Mouse (Mus musculus) kidney, adult 11 months (tissue): ENCODE data around the gene Ptprcap.
A peak's percentile ranks its signal among the peaks of the same experiment; 100 is the strongest.

ENCODE experiments used
- DNase-seq: peaks from one replicate; pipeline ENCODE4 v3.0.0; 2022

Gene Ptprcap

GRCm38 (mm10) chr19:4148491-4148806 lies 5.0 kb upstream of the Ptprcap start, which contains the start of gene Coro1b:
TSS of gene Coro1b (plus strand) at chr19:4148619.
- peak; percentile 96 for DNase-seq

- no peak for DNase-seq
These were observed 4.6 kb upstream of the Ptprcap start for GRCm38 (mm10) chr19:4148819-4149218.

- DNase-seq = no peak
These were observed 4.1 kb upstream of the Ptprcap start for GRCm38 (mm10) chr19:4149283-4149682.

GRCm38 (mm10) chr19:4149764-4150461 lies 3.5 kb upstream of the Ptprcap start:
- DNase-seq = no peak

- no peak for DNase-seq
These were observed 2.6 kb upstream of the Ptprcap start for GRCm38 (mm10) chr19:4150567-4151487.

- DNase-seq = no peak
These were observed 1.9 kb upstream of the Ptprcap start for GRCm38 (mm10) chr19:4151488-4151860.

- DNase-seq = no peak
These were observed 1.5 kb upstream of the Ptprcap start for GRCm38 (mm10) chr19:4151898-4152297.

GRCm38 (mm10) chr19:4152445-4153231 lies 766 bp upstream of the Ptprcap start:
- DNase-seq = no peak

GRCm38 (mm10) chr19:4154437-4155222 lies 1.2 kb downstream of the Ptprcap start:
- no peak for DNase-seq

GRCm38 (mm10) chr19:4155223-4156072 lies 2.0 kb downstream of the Ptprcap start:
- DNase-seq = no peak

GRCm38 (mm10) chr19:4156073-4156579 lies 2.7 kb downstream of the Ptprcap start:
- no peak for DNase-seq

GRCm38 (mm10) chr19:4156771-4157170 lies 3.4 kb downstream of the Ptprcap start:
- DNase-seq = no peak

GRCm38 (mm10) chr19:4159049-4159448 lies 5.6 kb downstream of the Ptprcap start:
- no peak for DNase-seq

- peak; percentile 98 for DNase-seq
These were observed 9.5 kb downstream of the Ptprcap start, which contains the start of gene Rps6kb2 for GRCm38 (mm10) chr19:4162646-4163542. TSS of gene Rps6kb2 (minus strand) at chr19:4163354.

- no peak for DNase-seq
These were observed 10.1 kb downstream of the Ptprcap start for GRCm38 (mm10) chr19:4163543-4163887.

- no peak for DNase-seq
These were observed 10.7 kb downstream of the Ptprcap start for GRCm38 (mm10) chr19:4164100-4164499.

GRCm38 (mm10) chr19:4164721-4165120 lies 11.3 kb downstream of the Ptprcap start:
- no peak for DNase-seq

- no peak for DNase-seq
These were observed 13.5 kb downstream of the Ptprcap start for GRCm38 (mm10) chr19:4166678-4167476.

GRCm38 (mm10) chr19:4169378-4169784 lies 16.0 kb downstream of the Ptprcap start:
- DNase-seq = peak; percentile 99
